Mouse (Mus musculus) MEL (cell line): Measurements from ENCODE around the gene Cdcp1. TPM values are rescaled to one million over a fixed set of nuclear protein-coding genes. Genes with fewer than 3 reads are reported as not detected.

ENCODE experiments used
- DNase-seq: peaks from one replicate; pipeline ENCODE4 v3.0.0; 2011; ENCODE audit warnings: low read depth, low spot score
- H3K27ac ChIP-seq: 2 replicates; pipeline ENCODE4 v1.5.1; 2012; ENCODE audit warnings: low read depth, mild to moderate bottlenecking, control low read depth, low read length, moderate library complexity; ENCODE audit not compliant: control insufficient read depth
- H3K27me3 ChIP-seq, 2 experiments: fragments of 150-350 bp in 1 of 2; sonication (generic) in 1 of 2; 2 replicates each; pipeline ENCODE4 v1.6.1; 2012; ENCODE audit warnings: low read length in 2 of 2, mild to moderate bottlenecking in 2 of 2, improper control_type of control experiment in 1 of 2, moderate library complexity in 1 of 2; ENCODE audit not compliant: insufficient read depth in 2 of 2, control insufficient read depth in 1 of 2
- H3K36me3 ChIP-seq, 2 experiments: 2 replicates each; pipeline ENCODE4 v1.6.1; 2012 to 2014; ENCODE audit warnings: low read length in 2 of 2, improper control_type of control experiment in 1 of 2, inconsistent platforms in 1 of 2, mild to moderate bottlenecking in 1 of 2; ENCODE audit not compliant: insufficient read depth in 2 of 2, control insufficient read depth in 1 of 2
- H3K4me1 ChIP-seq, 2 experiments: fragments of 150-350 bp in 1 of 2; sonication (generic) in 1 of 2; 2 replicates each; pipeline ENCODE4 v1.6.1; 2012; ENCODE audit warnings: low read length in 2 of 2, improper control_type of control experiment in 1 of 2, mild to moderate bottlenecking in 1 of 2; ENCODE audit not compliant: insufficient read depth in 2 of 2, control insufficient read depth in 1 of 2
- H3K4me3 ChIP-seq, 2 experiments: fragments of 150-350 bp in 1 of 2; sonication (generic) in 1 of 2; 2 replicates each; pipeline ENCODE4 v1.5.1; 2012; ENCODE audit warnings: low read depth in 2 of 2, low read length in 2 of 2, mild to moderate bottlenecking in 2 of 2, moderate library complexity in 2 of 2, control low read depth in 1 of 2, improper control_type of control experiment in 1 of 2; ENCODE audit not compliant: control insufficient read depth in 1 of 2, insufficient read depth in 1 of 2
- H3K79me2 ChIP-seq: 2 replicates; pipeline ENCODE4 v1.6.1; 2012; ENCODE audit warnings: mild to moderate bottlenecking, low read length, moderate library complexity; ENCODE audit not compliant: control insufficient read depth, poor library complexity, insufficient read depth
- H3K9ac ChIP-seq: 2 replicates; pipeline ENCODE4 v1.6.1; 2012; ENCODE audit warnings: low read depth, mild to moderate bottlenecking, control low read depth, low read length, moderate library complexity; ENCODE audit not compliant: control insufficient read depth, poor library complexity, severe bottlenecking
- H3K9me3 ChIP-seq: fragments of 150-350 bp; sonication (generic); replicated peaks from 2 replicates; pipeline ENCODE4 v1.6.1; 2012; ENCODE audit warnings: mild to moderate bottlenecking, low read length, improper control_type of control experiment, moderate library complexity; ENCODE audit not compliant: insufficient read depth
- EP300 ChIP-seq, 2 experiments: IDR thresholded peaks; 2 replicates each; pipeline ENCODE4 v1.6.1; 2011; ENCODE audit warnings: improper control_type of control experiment in 2 of 2, low read length in 2 of 2, low read depth in 1 of 2, mild to moderate bottlenecking in 1 of 2
- GATA1 ChIP-seq: IDR thresholded peaks from 2 replicates; pipeline ENCODE4 v1.6.1; 2011; ENCODE audit warnings: low read depth, low read length, improper control_type of control experiment
- JUND ChIP-seq: IDR thresholded peaks from 2 replicates; pipeline ENCODE4 v1.6.1; 2011; ENCODE audit warnings: low read depth, mild to moderate bottlenecking, improper control_type of control experiment, low read length
- NELFE ChIP-seq: IDR thresholded peaks from 2 replicates; pipeline ENCODE4 v1.6.1; 2011; ENCODE audit warnings: low read depth, low read length, improper control_type of control experiment
- NRF1 ChIP-seq: IDR thresholded peaks from 2 replicates; pipeline ENCODE4 v1.6.1; 2014; ENCODE audit warnings: low read depth, mild to moderate bottlenecking, inconsistent platforms, low read length, improper control_type of control experiment, moderate library complexity; ENCODE audit not compliant: poor library complexity, insufficient read depth, severe bottlenecking
- POLR2A ChIP-seq, 2 experiments: IDR thresholded peaks; 2 replicates each; pipeline ENCODE4 v1.6.1; 2011 to 2012; ENCODE audit warnings: low read length in 2 of 2, mild to moderate bottlenecking in 2 of 2, control low read depth in 1 of 2, improper control_type of control experiment in 1 of 2, low read depth in 1 of 2, moderate library complexity in 1 of 2; ENCODE audit not compliant: control insufficient read depth in 1 of 2, insufficient read depth in 1 of 2, poor library complexity in 1 of 2
- POLR2AphosphoS2 ChIP-seq: IDR thresholded peaks from 2 replicates; pipeline ENCODE4 v1.6.1; 2011; ENCODE audit warnings: low read length, improper control_type of control experiment
- POLR2AphosphoS5 ChIP-seq: IDR thresholded peaks from 2 replicates; pipeline ENCODE4 v1.6.1; 2012; ENCODE audit warnings: low read depth, borderline replicate concordance, mild to moderate bottlenecking, inconsistent platforms, low read length, moderate library complexity, mixed read lengths
- SIN3A ChIP-seq: IDR thresholded peaks from 2 replicates; pipeline ENCODE4 v1.6.1; 2012; ENCODE audit warnings: low read length, improper control_type of control experiment, inconsistent platforms
- TAL1 ChIP-seq: IDR thresholded peaks from 2 replicates; pipeline ENCODE4 v1.6.1; 2012; ENCODE audit warnings: mild to moderate bottlenecking, inconsistent platforms, low read length, moderate library complexity, mixed read lengths
- TBP ChIP-seq: IDR thresholded peaks from 2 replicates; pipeline ENCODE4 v1.8.0; 2011; ENCODE audit warnings: low read depth, low read length, improper control_type of control experiment
- TCF12 ChIP-seq: IDR thresholded peaks from 2 replicates; pipeline ENCODE4 v1.6.1; 2014; ENCODE audit warnings: low read depth, mild to moderate bottlenecking, inconsistent platforms, low read length, improper control_type of control experiment, moderate library complexity
- ZMIZ1 ChIP-seq: IDR thresholded peaks from 2 replicates; pipeline ENCODE4 v1.6.1; 2012; ENCODE audit warnings: low read depth, mild to moderate bottlenecking, inconsistent platforms, low read length, improper control_type of control experiment, moderate library complexity
- polyA plus RNA-seq, 2 experiments: library from polyadenylated mRNA; stranded (reverse) in 1 of 2; unstranded in 1 of 2; fragments of >175 nt in 1 of 2; fragments of >200 nt in 1 of 2; gene quantifications; 2 replicates each; pipeline versions ENCODE4 v1.2.1 to v1.2.4; 2012; ENCODE audit warnings: low replicate concordance in 2 of 2, low read depth in 1 of 2; ENCODE audit not compliant: insufficient read length in 2 of 2, insufficient read depth in 1 of 2, missing spikeins in 1 of 2
- total RNA-seq: library from RNA; depleted of rRNA; stranded (reverse); fragments of 300-350 nt; gene quantifications from 2 replicates; pipeline ENCODE4 v1.2.3, GENCODE M21; 2012

Cdcp1 gene
- total and polyA plus RNA-seq, 3 experiments = not detected

DNA sequence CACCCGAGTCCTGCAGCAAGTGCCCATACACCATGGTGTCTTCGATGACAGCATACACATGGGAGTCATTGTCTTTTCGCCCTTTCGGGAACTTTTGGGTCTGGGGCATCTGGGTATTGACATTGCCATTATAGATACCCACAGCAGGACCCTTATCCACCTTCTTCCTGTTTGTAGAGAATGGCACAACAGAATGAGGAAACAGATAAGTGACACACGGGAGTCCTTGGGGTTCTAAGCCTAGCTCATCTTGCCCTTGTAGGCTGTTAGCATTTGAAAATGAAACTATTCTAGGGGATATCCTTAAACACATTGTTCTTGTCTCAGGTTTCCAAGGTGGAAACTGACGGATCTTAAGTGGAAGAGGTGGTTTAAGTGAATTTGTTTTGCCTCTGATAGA, 42.1 kb downstream of the Cdcp1 start:
- Histone ChIP-seq H3K79me2 (no peaks in the 10 kb centered on the region), H3K9ac (no peak overlapping the region), H3K4me1 (peaks cover 6 to 23% of the 10 kb centered on the region in 2 experiments), H3K27me3 (no peaks in the 10 kb centered on the region; a peak in 1 of 4 replicates), H3K36me3 (peaks cover 0 to 15% of the 10 kb centered on the region in 2 experiments; a peak in 2 of 4 replicates), H3K4me3 (peak overlapping the region; percentile 10 to 46; a peak in 1 of 4 replicates), H3K27ac (no peak overlapping the region), H3K9me3 (no peaks in the 10 kb centered on the region)
- peak; percentile 66 for DNase-seq
- TF ChIP-seq JUND (no peak), EP300 (IDR thresholded peaks at IDR 0.05; ENCODE audit: low read depth in 1 of 2, low read length in 2 of 2) (peak; percentile 37 to 73; a peak in 3 of 4 replicates), TAL1 (peak; percentile 60), TCF12 (peak; percentile 21; the same call in 1 of the 2 replicates), POLR2AphosphoS5 (no peak), GATA1 (peak; percentile 72)

GRCm38 (mm10) chr9:123165781-123166443, 49.9 kb downstream of the Cdcp1 start:
- Histone ChIP-seq H3K9ac (no peak overlapping the region), H3K27me3 (peaks cover 0 to 1% of the 10 kb centered on the region in 2 experiments; a peak in 1 of 4 replicates)
- no peak for TF ChIP-seq SIN3A
- no peak for TF ChIP-seq POLR2AphosphoS5
- no peak for TF ChIP-seq POLR2A (IDR thresholded peaks at IDR 0.05; ENCODE audit: control insufficient read depth in 1 of 2, insufficient read depth in 1 of 2, low read depth in 1 of 2, low read length in 2 of 2, poor library complexity in 1 of 2)
- TF ChIP-seq ZMIZ1 = no peak
- no peak for TF ChIP-seq NELFE
- TF ChIP-seq TBP = no peak
- no peak for TF ChIP-seq POLR2AphosphoS2
- TF ChIP-seq NRF1 = no peak
- TF ChIP-seq, all 39 proteins: peak for 0
- H3K36me3 ChIP-seq = no peaks in the 10 kb centered on the region
- no peak overlapping the region for H3K4me3 ChIP-seq
- DNase-seq = no peak
- no peaks in the 10 kb centered on the region for H3K79me2 ChIP-seq
- H3K9me3 ChIP-seq = no peaks in the 10 kb centered on the region
- no peak overlapping the region for H3K27ac ChIP-seq
- 0 out of 4 replicates have a peak, but pooled peaks cover 0 to 3% of the 10 kb centered on the region in 2 experiments for H3K4me1 ChIP-seq
